Mouse (Mus musculus) C2C12 (cell line): ENCODE measurements around the gene Nt5dc1. TPM values are rescaled to one million over a fixed set of nuclear protein-coding genes. Genes with fewer than 3 reads are reported as not detected.
"Not testable (repeated sequence)": the region's sequence is repeated elsewhere in the genome, so short reads cannot be mapped to it uniquely, and the experiment has no call there.

Source experiments
- H3K27me3 ChIP-seq: one replicate; pipeline ENCODE4 v1.6.1; 2011; ENCODE audit not compliant: control insufficient read depth, insufficient read depth, insufficient read length
- H3K36me3 ChIP-seq: one replicate; pipeline ENCODE4 v1.6.1; 2011; ENCODE audit not compliant: control insufficient read depth, insufficient read depth
- H3K4me3 ChIP-seq: one replicate; pipeline ENCODE4 v1.5.1; 2011; ENCODE audit warnings: mild to moderate bottlenecking, control low read depth; ENCODE audit not compliant: poor library complexity, insufficient read depth, severe bottlenecking
- H3K79me2 ChIP-seq: one replicate; pipeline ENCODE4 v1.6.1; 2011; ENCODE audit not compliant: control insufficient read depth, insufficient read depth
- H3K79me3 ChIP-seq: one replicate; pipeline ENCODE4 v1.6.1; 2011; ENCODE audit warnings: low read depth, control low read depth
- H3ac ChIP-seq: one replicate; pipeline ENCODE3; 2011; ENCODE audit warnings: low read depth; ENCODE audit not compliant: control insufficient read depth, insufficient read length
- CEBPB ChIP-seq: IDR thresholded peaks from one replicate; pipeline ENCODE4 v1.6.1; 2011; ENCODE audit warnings: low read depth, mild to moderate bottlenecking, control low read depth, moderate library complexity
- CTCF ChIP-seq: IDR thresholded peaks from one replicate; pipeline ENCODE4 v1.5.1; 2011; ENCODE audit not compliant: control insufficient read depth, insufficient read depth, insufficient read length
- FOSL1 ChIP-seq: IDR thresholded peaks from one replicate; pipeline ENCODE4 v1.8.0; 2011; ENCODE audit warnings: mild to moderate bottlenecking, low read length; ENCODE audit not compliant: poor library complexity, insufficient read depth, severe bottlenecking
- MAX ChIP-seq: IDR thresholded peaks from one replicate; pipeline ENCODE4 v1.6.1; 2011; ENCODE audit warnings: mild to moderate bottlenecking, control low read depth
- MYOD1 ChIP-seq: IDR thresholded peaks from one replicate; pipeline ENCODE4 v1.6.1; 2011; ENCODE audit warnings: low read depth; ENCODE audit not compliant: control insufficient read depth, insufficient read length
- MYOG ChIP-seq: IDR thresholded peaks from one replicate; pipeline ENCODE4 v1.6.1; 2011; ENCODE audit not compliant: control insufficient read depth, insufficient read length; ENCODE audit errors: extremely low read depth
- USF1 ChIP-seq: IDR thresholded peaks from one replicate; pipeline ENCODE4 v1.6.1; 2011; ENCODE audit warnings: low read depth, mild to moderate bottlenecking, control low read depth, moderate library complexity
- polyA plus RNA-seq: library from polyadenylated mRNA; unstranded; fragments of >200 nt; fragmentation: generic; extraction: Trizol; gene quantifications from one replicate; pipeline ENCODE4 v1.2.1, GENCODE M21; 2012; ENCODE audit warnings: missing spikeins

Nt5dc1 gene
- polyA plus RNA-seq, 1 experiment, result 2.9 TPM

DNA sequence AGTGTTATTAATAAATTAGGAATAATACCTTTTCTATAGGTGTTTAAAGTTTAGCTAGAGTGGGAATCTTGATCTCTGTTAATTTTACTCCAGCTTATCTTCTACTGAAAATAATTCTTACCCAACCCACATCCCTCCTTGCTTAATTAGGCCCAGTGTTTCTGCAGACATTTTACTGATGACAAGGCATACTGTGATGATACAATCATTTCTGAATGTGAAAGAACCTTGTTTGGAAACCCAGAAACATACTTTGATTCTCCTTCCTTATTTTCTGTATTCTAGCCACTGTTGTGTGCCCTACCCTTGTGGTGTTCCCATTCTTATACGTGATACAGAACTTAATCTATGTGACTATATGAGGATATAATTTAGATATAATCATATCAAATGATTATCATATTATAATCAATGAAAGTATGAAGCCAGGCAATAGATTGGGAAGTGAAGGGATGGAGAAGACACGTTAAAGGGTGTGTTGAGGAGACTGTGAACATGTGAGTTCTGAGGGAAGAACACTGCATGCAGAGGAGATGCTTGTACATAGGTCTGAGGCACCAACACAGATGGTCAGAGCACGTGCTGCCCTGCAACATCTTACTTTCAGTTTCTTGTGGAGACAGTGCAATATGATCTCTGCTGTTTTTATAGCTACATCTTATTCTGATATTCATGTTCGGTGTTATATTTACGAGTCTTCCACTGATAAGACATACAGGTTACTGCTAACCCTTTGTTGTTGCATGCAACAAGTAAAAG is 150.9 kb downstream of the Nt5dc1 start:
- H3K79me2 ChIP-seq, result no peaks in the 10 kb centered on the region
- peak overlapping the region; percentile 35 for H3ac ChIP-seq
- H3K4me3 ChIP-seq, result no peak overlapping the region
- no peaks in the 10 kb centered on the region for H3K27me3 ChIP-seq
- TF ChIP-seq MYOD1 (no peak), FOSL1 (no peak), CEBPB (no peak), USF1 (peak; percentile 23), MAX (peak; percentile 40), MYOG (no peak), CTCF (no peak)
- no peaks in the 10 kb centered on the region for H3K36me3 ChIP-seq
- H3K79me3 ChIP-seq, result no peaks in the 10 kb centered on the region

GRCm38 (mm10) chr10:34265106-34265505 is 153.2 kb downstream of the Nt5dc1 start:
- H3K79me2 ChIP-seq, result no peaks in the 10 kb centered on the region
- no peak overlapping the region for H3K4me3 ChIP-seq
- no peaks in the 10 kb centered on the region for H3K79me3 ChIP-seq
- no peak overlapping the region for H3ac ChIP-seq
- TF ChIP-seq FOSL1 (no peak), MYOD1 (no peak), CTCF (no peak), MAX (no peak), CEBPB (no peak), MYOG (no peak), USF1 (no peak)
- no peaks in the 10 kb centered on the region for H3K27me3 ChIP-seq
- no peaks in the 10 kb centered on the region for H3K36me3 ChIP-seq

GRCm38 (mm10) chr10:34252833-34253232 is 165.5 kb downstream of the Nt5dc1 start:
- H3K27me3 ChIP-seq, H3K79me2 ChIP-seq, H3K36me3 ChIP-seq, H3K4me3 ChIP-seq, H3ac ChIP-seq, H3K79me3 ChIP-seq: not testable (repeated sequence)

- no peaks in the 10 kb centered on the region for H3K79me3 ChIP-seq
- H3K4me3 ChIP-seq, result no peak overlapping the region
- no peaks in the 10 kb centered on the region for H3K27me3 ChIP-seq
- no peaks in the 10 kb centered on the region for H3K36me3 ChIP-seq
- H3K79me2 ChIP-seq, result no peaks in the 10 kb centered on the region
- TF ChIP-seq CEBPB (no peak), USF1 (no peak), MAX (no peak), MYOG (no peak), CTCF (no peak), FOSL1 (no peak), MYOD1 (no peak)
- no peak overlapping the region for H3ac ChIP-seq
These were observed 168.8 kb downstream of the Nt5dc1 start for GRCm38 (mm10) chr10:34249594-34249993.

GRCm38 (mm10) chr10:34247757-34248156 is 170.6 kb downstream of the Nt5dc1 start:
- no peak for TF ChIP-seq USF1
- TF ChIP-seq MAX, result no peak
- no peak for TF ChIP-seq MYOD1
- TF ChIP-seq FOSL1, result no peak
- no peak for TF ChIP-seq CTCF
- TF ChIP-seq CEBPB, result no peak
- no peak for TF ChIP-seq MYOG
- no peak overlapping the region for H3K4me3 ChIP-seq
- H3K36me3 ChIP-seq, result no peaks in the 10 kb centered on the region
- no peaks in the 10 kb centered on the region for H3K27me3 ChIP-seq
- H3K79me3 ChIP-seq, result no peaks in the 10 kb centered on the region
- no peaks in the 10 kb centered on the region for H3K79me2 ChIP-seq
- no peak overlapping the region for H3ac ChIP-seq

GRCm38 (mm10) chr10:34246106-34246505 is 172.2 kb downstream of the Nt5dc1 start:
- Histone ChIP-seq H3K27me3 (no peaks in the 10 kb centered on the region), H3K36me3 (no peaks in the 10 kb centered on the region), H3K79me3 (no peaks in the 10 kb centered on the region), H3ac (no peak overlapping the region), H3K79me2 (no peaks in the 10 kb centered on the region), H3K4me3 (no peak overlapping the region)
- TF ChIP-seq CTCF (no peak), CEBPB (no peak), MAX (no peak), FOSL1 (no peak), USF1 (no peak)
